Mouse (Mus musculus) midbrain, embryonic 16.5 days (tissue): Measurements from ENCODE around the gene Lrig1. TPM values are rescaled to one million over a fixed set of nuclear protein-coding genes. Genes with fewer than 3 reads are reported as not detected.

ENCODE experiments used
- ATAC-seq: fragments of 200-750 bp; cut with Nextera tagmentation; 2 replicates; pipeline ENCODE4 v1.8.0; 2017; ENCODE audit warnings: moderate TSS enrichment
- H3K27ac ChIP-seq: fragments of 300-500 bp; sonication (generic); 2 replicates; pipeline ENCODE4 v1.5.1; 2014; ENCODE audit warnings: mild to moderate bottlenecking, low read length, mixed read lengths
- H3K27me3 ChIP-seq: fragments of 300-500 bp; sonication (generic); 2 replicates; pipeline ENCODE4 v1.6.1; 2014; ENCODE audit warnings: low read depth, low read length, mixed read lengths; ENCODE audit not compliant: control insufficient read depth, insufficient read depth
- H3K36me3 ChIP-seq: fragments of 300-500 bp; sonication (generic); 2 replicates; pipeline ENCODE4 v1.6.1; 2014; ENCODE audit warnings: mild to moderate bottlenecking, low read length, moderate library complexity, mixed read lengths; ENCODE audit not compliant: control insufficient read depth, insufficient read depth
- H3K4me1 ChIP-seq: fragments of 300-500 bp; sonication (generic); 2 replicates; pipeline ENCODE4 v1.6.1; 2014; ENCODE audit warnings: mild to moderate bottlenecking, low read length, mixed read lengths; ENCODE audit not compliant: control insufficient read depth, insufficient read depth
- H3K4me2 ChIP-seq: fragments of 300-500 bp; sonication (generic); 2 replicates; pipeline ENCODE4 v1.6.1; 2014; ENCODE audit warnings: mild to moderate bottlenecking, low read length, mixed read lengths
- H3K4me3 ChIP-seq: fragments of 300-500 bp; sonication (generic); 2 replicates; pipeline ENCODE4 v1.5.1; 2014; ENCODE audit warnings: low read depth, mild to moderate bottlenecking, low read length, moderate library complexity, mixed read lengths
- H3K9ac ChIP-seq: fragments of 300-500 bp; sonication (generic); 2 replicates; pipeline ENCODE4 v1.6.1; 2014; ENCODE audit warnings: low read depth, low read length, mixed read lengths
- H3K9me3 ChIP-seq: fragments of 300-500 bp; sonication (generic); replicated peaks from 2 replicates; pipeline ENCODE4 v1.6.1; 2014; ENCODE audit warnings: mild to moderate bottlenecking, low read length, mixed read lengths; ENCODE audit not compliant: control insufficient read depth, poor library complexity, severe bottlenecking
- WGBS: fragments of 180-500 bp; shearing (Covaris S2); extraction: QIAGEN DNeasy Blood & Tissue Kit; methylation state at CpG from one replicate; pipeline ENCODE4 v1.1.7; 2014; 5-methylcytosine and 5-hydroxymethylcytosine counted together
- polyA plus RNA-seq: library from polyadenylated mRNA; unstranded; fragments of >200 nt; fragmentation: Nextera tagmentation; extraction: Ambion mirVana; gene quantifications from 2 replicates; pipeline ENCODE4 v1.2.1, GENCODE M21; 2015

Gene Lrig1
- polyA plus RNA-seq, 1 experiment from 2014 or later, result 14.2 TPM

DNA sequence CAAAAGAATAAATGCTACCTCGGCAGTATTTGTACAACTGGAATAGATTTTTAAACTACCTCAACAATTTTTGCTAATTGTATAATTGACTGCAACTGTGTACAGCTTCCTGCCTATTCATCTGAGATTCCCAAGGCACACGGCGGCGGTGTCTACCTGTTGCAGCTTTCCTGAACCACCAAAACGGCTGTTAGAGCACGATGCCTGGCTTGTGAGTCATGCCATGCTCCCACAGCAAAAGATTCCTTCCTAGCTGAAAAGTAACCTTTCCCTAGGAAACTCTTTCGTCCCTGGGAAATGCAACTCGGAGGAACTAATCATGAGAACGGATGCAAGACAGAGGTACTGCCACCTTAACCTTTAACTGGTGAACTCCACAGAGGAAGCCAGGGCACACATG lies 6.9 kb downstream of the Lrig1 start:
- 79% methylated on average over 9 of the region's 9 CpGs for WGBS
- Histone ChIP-seq H3K36me3 (no peaks in the 10 kb centered on the region), H3K9ac (no peak overlapping the region), H3K27ac (no peak overlapping the region), H3K9me3 (no peaks in the 10 kb centered on the region), H3K27me3 (no peaks in the 10 kb centered on the region), H3K4me3 (no peak overlapping the region), H3K4me2 (no peak overlapping the region; the same call in 1 of the 2 replicates), H3K4me1 (peaks cover 8% of the 10 kb centered on the region)
- no peak for ATAC-seq

DNA sequence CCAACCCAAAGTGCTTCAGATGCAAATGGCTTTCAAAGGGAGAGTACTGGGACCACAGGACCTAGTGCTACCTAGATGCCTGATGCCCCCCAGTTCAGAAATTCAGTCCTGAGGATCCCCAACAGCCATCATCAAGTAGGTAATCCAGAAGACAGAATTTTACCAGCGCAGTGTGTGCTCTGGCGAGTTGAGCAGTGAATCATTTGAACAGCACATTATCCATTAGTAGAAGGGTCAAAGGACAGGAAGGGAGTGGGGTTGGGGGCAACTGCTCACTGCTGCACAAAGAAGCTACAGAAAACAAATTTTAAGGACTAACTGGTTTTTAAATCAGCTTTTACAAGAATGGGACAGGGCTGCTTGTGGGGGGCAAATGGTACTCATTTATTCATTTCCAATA lies 8.0 kb downstream of the Lrig1 start:
- H3K9ac ChIP-seq, result no peak overlapping the region
- H3K9me3 ChIP-seq, result no peaks in the 10 kb centered on the region
- H3K27ac ChIP-seq, result no peak overlapping the region
- ATAC-seq, result no peak
- 58% methylated on average over 2 of the region's 2 CpGs for whole genome bisulfite sequencing
- peak overlapping the region; percentile 8; the same call in 1 of the 2 replicates for H3K4me2 ChIP-seq
- no peak overlapping the region for H3K4me3 ChIP-seq
- no peaks in the 10 kb centered on the region for H3K27me3 ChIP-seq
- no peaks in the 10 kb centered on the region for H3K36me3 ChIP-seq
- H3K4me1 ChIP-seq, result peaks cover 4% of the 10 kb centered on the region

DNA sequence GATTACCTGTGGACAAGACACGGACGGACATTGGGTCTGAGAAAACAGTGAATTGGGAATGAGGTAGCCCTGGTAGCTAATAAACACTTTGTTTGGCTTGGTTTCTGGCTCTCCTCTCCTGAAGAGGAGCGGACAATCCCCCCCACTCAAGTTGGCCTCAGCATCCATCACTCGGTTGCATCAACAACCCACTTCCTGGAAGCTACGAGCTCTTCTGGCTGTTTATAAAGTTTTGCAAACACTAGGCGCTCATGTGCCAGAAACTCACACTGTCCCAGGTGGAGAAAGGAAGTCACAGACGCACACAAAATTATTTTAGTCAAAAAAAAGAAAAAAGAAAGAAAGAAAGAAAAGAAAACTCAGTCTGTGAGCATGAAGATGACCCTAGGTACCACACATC lies 9.7 kb downstream of the Lrig1 start:
- H3K27me3 ChIP-seq, result no peaks in the 10 kb centered on the region
- no peak overlapping the region for H3K27ac ChIP-seq
- no peak overlapping the region for H3K4me3 ChIP-seq
- no peak for ATAC-seq
- no peak overlapping the region for H3K4me2 ChIP-seq
- peaks cover 6% of the 10 kb centered on the region for H3K4me1 ChIP-seq
- no peaks in the 10 kb centered on the region for H3K36me3 ChIP-seq
- H3K9ac ChIP-seq, result no peak overlapping the region
- WGBS, result 86% methylated on average over 7 of the region's 7 CpGs
- H3K9me3 ChIP-seq, result no peaks in the 10 kb centered on the region

DNA sequence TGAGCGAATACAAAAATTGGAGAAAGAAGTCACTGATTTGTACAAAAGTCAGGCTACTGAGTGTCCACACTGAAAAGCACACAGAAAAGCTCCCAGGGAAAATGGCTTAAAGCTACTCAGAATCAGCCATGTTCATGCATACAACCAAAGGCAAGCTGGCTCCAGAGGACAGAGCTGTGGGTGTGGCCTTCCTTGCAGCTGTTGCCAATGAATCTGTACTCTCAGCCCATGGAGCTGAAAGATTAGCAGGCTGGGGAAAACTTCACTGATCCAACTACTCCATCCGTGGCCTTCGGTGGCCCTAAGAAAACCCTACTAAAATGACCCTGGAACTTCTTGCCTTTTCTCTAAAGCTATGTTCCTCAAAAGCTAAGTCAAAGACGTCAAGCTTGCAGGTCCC lies 11.2 kb downstream of the Lrig1 start:
- Histone ChIP-seq H3K4me1 (peaks cover 16% of the 10 kb centered on the region), H3K36me3 (no peaks in the 10 kb centered on the region), H3K4me3 (no peak overlapping the region), H3K4me2 (no peak overlapping the region), H3K27ac (no peak overlapping the region), H3K27me3 (no peaks in the 10 kb centered on the region), H3K9me3 (no peaks in the 10 kb centered on the region), H3K9ac (no peak overlapping the region)
- no peak for ATAC-seq
- 52% methylated on average over 4 of the region's 4 CpGs for WGBS

DNA sequence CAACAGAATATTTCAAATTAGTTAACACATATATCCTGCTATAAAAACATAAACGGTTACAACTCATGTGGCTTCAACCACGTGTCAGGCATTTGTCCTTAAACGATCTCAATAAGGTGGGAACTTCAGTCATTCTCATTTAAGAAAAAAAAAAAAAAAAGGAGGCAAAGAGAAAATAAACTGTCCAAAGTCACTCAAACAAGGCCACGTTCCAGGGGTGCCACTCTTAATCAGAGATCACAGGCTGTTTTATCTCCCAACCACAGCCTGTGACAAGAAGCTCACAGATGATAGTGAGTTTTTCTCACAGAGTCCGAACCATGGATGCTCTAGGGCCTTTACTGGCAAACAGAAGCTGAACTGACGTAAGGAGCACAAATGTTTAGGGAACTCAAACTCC lies 13.9 kb downstream of the Lrig1 start:
- H3K9me3 ChIP-seq, result no peaks in the 10 kb centered on the region
- WGBS, result 73% methylated on average over 6 of the region's 6 CpGs
- H3K4me2 ChIP-seq, result no peak overlapping the region
- no peak overlapping the region for H3K9ac ChIP-seq
- no peaks in the 10 kb centered on the region for H3K27me3 ChIP-seq
- ATAC-seq, result no peak
- peaks cover 19% of the 10 kb centered on the region for H3K4me1 ChIP-seq
- H3K36me3 ChIP-seq, result no peaks in the 10 kb centered on the region
- H3K4me3 ChIP-seq, result no peak overlapping the region
- no peak overlapping the region for H3K27ac ChIP-seq

DNA sequence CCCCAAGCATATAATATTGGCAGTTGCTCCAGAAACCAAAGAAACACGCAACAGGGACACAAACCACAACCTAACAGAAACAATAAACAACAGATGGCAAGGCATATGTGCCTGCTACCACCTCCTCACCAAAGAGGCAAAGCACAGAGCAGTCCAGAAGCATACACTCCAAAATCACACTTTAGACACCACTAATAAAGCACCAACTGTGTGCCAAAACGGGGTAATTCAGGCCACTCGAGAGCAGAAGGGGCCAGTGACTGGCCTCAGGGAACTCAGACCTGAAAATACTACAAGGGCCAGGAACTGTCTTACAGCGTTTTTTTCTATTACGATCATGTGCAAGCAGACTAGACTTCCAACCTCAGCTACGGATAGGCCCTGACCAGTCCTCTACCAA lies 14.3 kb downstream of the Lrig1 start:
- no peaks in the 10 kb centered on the region for H3K27me3 ChIP-seq
- H3K36me3 ChIP-seq, result no peaks in the 10 kb centered on the region
- no peak overlapping the region for H3K4me2 ChIP-seq
- H3K9ac ChIP-seq, result no peak overlapping the region
- no peak overlapping the region for H3K27ac ChIP-seq
- no peaks in the 10 kb centered on the region for H3K9me3 ChIP-seq
- WGBS, result 74% methylated on average over 6 of the region's 6 CpGs
- no peak overlapping the region for H3K4me3 ChIP-seq
- peaks cover 19% of the 10 kb centered on the region for H3K4me1 ChIP-seq
- ATAC-seq, result no peak

DNA sequence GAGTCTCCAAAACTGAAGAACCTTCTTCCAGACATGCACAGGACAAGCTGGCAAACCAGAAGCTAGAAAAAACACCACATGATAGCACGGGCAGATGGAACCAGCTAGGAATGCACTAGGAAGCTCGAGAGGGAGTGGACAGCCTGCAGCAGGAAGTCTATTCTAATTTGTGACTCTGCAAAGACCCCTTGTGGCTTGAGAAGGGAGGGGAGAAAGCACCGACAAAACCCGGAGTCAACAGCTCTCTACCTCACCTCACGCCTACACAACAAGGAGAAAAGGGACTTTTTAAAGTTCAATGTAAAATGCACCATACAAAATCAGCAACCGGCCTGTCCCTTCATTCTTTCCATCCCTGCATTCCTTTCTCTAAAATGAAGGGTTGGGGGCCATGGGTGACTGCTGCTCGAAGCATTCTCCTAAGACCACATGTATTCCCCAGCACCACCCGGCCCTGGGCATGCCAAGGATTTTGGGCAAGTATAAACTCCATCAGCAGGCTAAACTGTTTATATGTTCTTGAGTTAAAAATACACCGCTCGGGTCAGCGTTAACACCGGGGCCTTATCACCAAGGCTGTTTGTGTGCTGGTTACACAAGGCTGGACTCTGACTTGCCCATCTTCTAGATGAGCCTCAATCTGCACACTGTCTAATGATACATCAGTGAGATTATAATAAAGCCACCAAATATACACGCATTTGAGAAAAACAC lies 15.0 kb downstream of the Lrig1 start:
- Histone ChIP-seq H3K27ac (no peak overlapping the region), H3K4me2 (no peak overlapping the region), H3K27me3 (no peaks in the 10 kb centered on the region), H3K9ac (no peak overlapping the region), H3K9me3 (no peaks in the 10 kb centered on the region), H3K36me3 (no peaks in the 10 kb centered on the region), H3K4me3 (no peak overlapping the region), H3K4me1 (peaks cover 19% of the 10 kb centered on the region)
- WGBS, result 57% methylated on average over 13 of the region's 13 CpGs
- ATAC-seq, result no peak

DNA sequence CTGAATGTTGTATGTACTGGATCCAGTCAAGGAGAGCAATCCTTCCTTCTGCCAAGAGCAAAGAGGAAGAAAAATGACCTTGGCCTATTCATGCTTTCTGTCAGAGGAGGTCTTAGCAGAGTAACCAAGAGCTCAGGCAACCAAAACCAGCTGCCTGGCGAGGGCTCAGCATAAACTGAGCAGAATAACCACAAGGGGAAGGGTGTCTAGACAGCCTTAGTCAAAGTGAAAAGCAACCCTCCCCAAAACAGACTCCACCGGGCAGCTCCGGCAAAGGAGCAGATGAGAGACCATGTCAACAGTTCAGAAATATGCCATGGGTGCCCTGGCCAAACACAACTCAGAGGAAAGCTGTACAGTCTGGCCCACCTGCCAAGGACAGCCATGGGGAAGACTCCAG lies 16.3 kb downstream of the Lrig1 start:
- no peaks in the 10 kb centered on the region for H3K36me3 ChIP-seq
- H3K27ac ChIP-seq, result no peak overlapping the region
- no peaks in the 10 kb centered on the region for H3K27me3 ChIP-seq
- H3K4me2 ChIP-seq, result no peak overlapping the region
- H3K4me1 ChIP-seq, result peaks cover 19% of the 10 kb centered on the region
- H3K9ac ChIP-seq, result no peak overlapping the region
- no peaks in the 10 kb centered on the region for H3K9me3 ChIP-seq
- no peak overlapping the region for H3K4me3 ChIP-seq
- ATAC-seq, result no peak
- 87% methylated on average over 3 of the region's 3 CpGs for WGBS

DNA sequence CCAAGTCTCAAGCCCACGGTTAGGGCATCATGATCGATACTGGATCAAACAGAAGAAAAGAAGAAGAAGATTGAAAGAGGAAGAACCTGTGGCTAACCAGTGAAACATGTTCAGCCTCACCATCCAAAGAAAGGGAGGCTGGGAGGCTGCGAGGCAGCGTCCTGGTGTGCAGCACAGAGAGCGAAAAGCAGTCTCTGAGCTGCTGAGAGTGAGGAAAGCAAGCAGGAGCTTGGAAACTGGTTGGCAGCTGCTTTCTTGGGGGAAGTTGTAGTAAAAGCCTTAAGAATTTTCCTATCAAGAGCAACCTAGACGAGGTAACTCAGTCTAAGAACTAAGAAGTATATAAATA lies 17.7 kb downstream of the Lrig1 start:
- Histone ChIP-seq H3K4me2 (no peak overlapping the region; the same call in 1 of the 2 replicates), H3K27ac (0 out of 2 replicates have a peak overlapping the region, but pooled peaks have one; percentile 33), H3K9ac (no peak overlapping the region), H3K4me3 (no peak overlapping the region), H3K4me1 (peaks cover 27% of the 10 kb centered on the region), H3K9me3 (no peaks in the 10 kb centered on the region), H3K27me3 (no peaks in the 10 kb centered on the region), H3K36me3 (no peaks in the 10 kb centered on the region)
- ATAC-seq, result no peak
- 38% methylated on average over 6 of the region's 6 CpGs for WGBS
